Comparison of ENCODE assay signal across 22 mouse cellular contexts in genomic region chr14:60715686-60716085, GRCm38 (mm10). TPM values are rescaled to one million over a fixed set of nuclear protein-coding genes. Genes with fewer than 3 reads are reported as not detected.
"Had no signal": no experiment of that assay in that cellular context is flagged by ENCODE, and none has a peak within 500 bp of the region (broad histone marks: within the 10 kb centered on the region; RNA-seq: fewer than 3 reads in every experiment).

No protein-coding gene starts in this region.

- H3K27me3 ChIP-seq: kidney, embryonic 15.5 days; limb, embryonic 12.5 days; limb, embryonic 15.5 days; midbrain, embryonic 12.5 days; midbrain, embryonic 15.5 days; neural tube, embryonic 12.5 days; neural tube, embryonic 15.5 days had no signal

- H3K9ac ChIP-seq: kidney, embryonic 15.5 days; limb, embryonic 12.5 days; limb, embryonic 15.5 days; liver, embryonic 14.5 days; liver, postnatal 0 days; lung, embryonic 14.5 days; midbrain, embryonic 12.5 days; midbrain, embryonic 15.5 days; neural tube, embryonic 12.5 days; neural tube, embryonic 15.5 days had no signal

- H3K36me3 ChIP-seq: limb, embryonic 12.5 days; midbrain, embryonic 15.5 days; neural tube, embryonic 15.5 days had no signal

- H3K4me1 ChIP-seq: kidney, embryonic 15.5 days; limb, embryonic 15.5 days; midbrain, embryonic 12.5 days; midbrain, embryonic 15.5 days; neural tube, embryonic 12.5 days; neural tube, embryonic 15.5 days had no signal

- H3K27ac ChIP-seq: kidney, embryonic 15.5 days; left cerebral cortex, adult 2 months; limb, embryonic 12.5 days; limb, embryonic 15.5 days; liver, embryonic 14.5 days; macrophage; midbrain, embryonic 12.5 days; midbrain, embryonic 15.5 days; neural tube, embryonic 12.5 days; neural tube, embryonic 15.5 days had no signal

- DNase-seq: kidney, adult 8-10 months; kidney, postnatal 10 days; kidney, postnatal 36 days; layer of hippocampus, postnatal 36 days; liver, postnatal 0 days; lung, embryonic 14.5 days; right cerebral cortex, adult 18-20 months; right cerebral cortex, postnatal 25 days; thymus, adult 18-20 months; thymus, postnatal 14 days had no signal

- H3K4me3 ChIP-seq: kidney, embryonic 15.5 days; left cerebral cortex, adult 2 months; limb, embryonic 12.5 days; limb, embryonic 15.5 days; midbrain, embryonic 12.5 days; midbrain, embryonic 15.5 days; neural tube, embryonic 12.5 days; neural tube, embryonic 15.5 days had no signal

- H3K9me3 ChIP-seq: kidney, embryonic 15.5 days; limb, embryonic 12.5 days; limb, embryonic 15.5 days; midbrain, embryonic 12.5 days; midbrain, embryonic 15.5 days; neural tube, embryonic 12.5 days; neural tube, embryonic 15.5 days had no signal

RNA-seq across cellular contexts. Expression of gene C1qtnf9, which starts 52.2 kb away (rescaled TPM):
- total RNA-seq: left cerebral cortex, postnatal 10 days; megakaryocyte, adult 5-6 weeks had no signal
- polyA plus RNA-seq: macrophage had no signal
